Mouse (Mus musculus): ENCODE measurements around the gene Tap2.
A peak's percentile ranks its signal among the peaks of the same experiment; 100 is the strongest.

DNA sequence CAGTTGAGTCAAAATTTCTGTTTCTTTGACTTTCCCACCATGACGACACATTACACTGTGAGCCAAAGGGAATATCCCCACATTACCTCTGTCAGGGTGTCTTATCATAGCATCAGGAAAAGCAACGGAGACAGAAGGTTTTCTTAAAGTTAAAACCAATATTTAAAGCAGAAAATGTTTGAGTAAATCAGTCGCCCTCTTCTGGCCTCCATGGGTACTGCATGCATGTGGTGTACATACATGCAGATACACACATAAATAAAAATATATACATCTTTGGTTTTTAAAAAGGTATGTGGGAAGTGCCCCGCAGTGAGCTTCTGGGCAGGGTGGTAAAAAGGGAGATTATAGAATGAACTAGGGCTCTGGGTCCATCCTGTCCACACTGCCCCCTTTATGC, 26.1 kb upstream of the Tap2 start:
- TF ChIP-seq POU5F1 (IDR thresholded peaks at IDR 0.05; ENCODE audit: borderline replicate concordance, low read length) (no peak), CTCF (conservative IDR thresholded peaks at IDR 0.05; ENCODE audit: low read length) (peak; percentile 90), NANOG (IDR thresholded peaks at IDR 0.05; ENCODE audit: borderline replicate concordance, low read length) (no peak)

Data from E14TG2a.4 (cell line).